Mouse (Mus musculus) C2C12 (cell line): ENCODE results near the gene Eipr1.

Experiments
- CEBPB ChIP-seq: IDR thresholded peaks from one replicate; pipeline ENCODE4 v1.6.1; 2011; ENCODE audit warnings: low read depth, mild to moderate bottlenecking, control low read depth, moderate library complexity
- CTCF ChIP-seq: IDR thresholded peaks from one replicate; pipeline ENCODE4 v1.5.1; 2011; ENCODE audit not compliant: control insufficient read depth, insufficient read depth, insufficient read length
- FOSL1 ChIP-seq: IDR thresholded peaks from one replicate; pipeline ENCODE4 v1.8.0; 2011; ENCODE audit warnings: mild to moderate bottlenecking, low read length; ENCODE audit not compliant: poor library complexity, insufficient read depth, severe bottlenecking
- MAX ChIP-seq: IDR thresholded peaks from one replicate; pipeline ENCODE4 v1.6.1; 2011; ENCODE audit warnings: mild to moderate bottlenecking, control low read depth
- MYOD1 ChIP-seq: IDR thresholded peaks from one replicate; pipeline ENCODE4 v1.6.1; 2011; ENCODE audit warnings: low read depth; ENCODE audit not compliant: control insufficient read depth, insufficient read length
- MYOG ChIP-seq: IDR thresholded peaks from one replicate; pipeline ENCODE4 v1.6.1; 2011; ENCODE audit not compliant: control insufficient read depth, insufficient read length; ENCODE audit errors: extremely low read depth
- USF1 ChIP-seq: IDR thresholded peaks from one replicate; pipeline ENCODE4 v1.6.1; 2011; ENCODE audit warnings: low read depth, mild to moderate bottlenecking, control low read depth, moderate library complexity

DNA sequence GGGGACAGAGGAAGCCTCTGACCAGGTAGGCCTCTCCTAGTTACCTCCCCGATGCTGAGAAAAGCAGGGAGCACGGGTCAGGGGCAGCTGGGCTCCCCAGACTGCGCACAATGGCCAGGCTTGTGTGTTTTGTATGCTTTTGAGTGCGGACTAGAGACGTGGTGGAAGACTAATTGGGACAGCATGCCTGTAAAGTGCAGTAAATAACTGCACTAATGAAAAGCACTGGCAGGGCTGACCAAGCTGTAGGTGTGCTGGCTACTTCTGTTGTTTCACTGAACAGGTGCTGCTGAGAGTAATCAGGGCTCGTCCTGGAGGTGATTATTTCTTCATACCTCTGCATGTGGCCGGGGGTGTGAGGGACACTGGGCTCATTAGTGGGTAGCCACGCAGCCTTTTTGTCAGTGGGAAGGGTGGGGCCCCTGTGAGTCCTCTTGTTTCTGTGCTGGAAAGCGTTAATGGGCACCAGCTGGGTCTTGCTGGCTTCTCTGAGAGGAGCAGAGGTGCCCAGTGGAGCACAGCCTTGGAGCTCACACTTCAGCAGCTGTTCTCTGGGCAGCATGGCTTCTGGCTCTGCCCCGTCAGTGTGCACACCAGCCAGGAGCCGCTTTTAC is 48.3 kb downstream of the Eipr1 start:
- TF ChIP-seq CTCF: no peak
- TF ChIP-seq USF1: no peak
- TF ChIP-seq MAX: no peak
- no peak for TF ChIP-seq MYOG
- TF ChIP-seq CEBPB: no peak
- TF ChIP-seq MYOD1: no peak
- TF ChIP-seq FOSL1: no peak
